13 mouse cellular contexts compared by ENCODE assay signal in genomic region chr13:84058251-84058650, GRCm38 (mm10).
DNase-seq lines count a peak whose midpoint lies in the region; ATAC-seq and TF ChIP-seq lines count a peak whose summit lies in the region.
"Had no signal": no experiment of that assay in that cellular context is flagged by ENCODE, and none has a peak within 500 bp of the region (broad histone marks: within the 10 kb centered on the region; RNA-seq: fewer than 3 reads in every experiment).

No protein-coding gene starts in this region.

- ATAC-seq in forebrain, postnatal 0 days, result no peak
- no peak for ATAC-seq in midbrain, embryonic 12.5 days (ENCODE audit: low FRiP score, low read depth)
- ATAC-seq in erythroid progenitor cell, adult 5-6 weeks (replicated peaks; ENCODE audit: low FRiP score, poor library complexity, severe bottlenecking), result no peak
- no peak for ATAC-seq in heart, embryonic 11.5 days (replicated peaks; ENCODE audit: insufficient number of reproducible peaks, low FRiP score, low TSS enrichment)
- ATAC-seq: inflammation-experienced regulatory T-cells, adult 6 months had no signal

- peak overlapping the region; percentile 96 for H3K27ac ChIP-seq in forebrain, postnatal 0 days (ENCODE audit: low read depth, low read length)
- H3K27ac ChIP-seq in midbrain, embryonic 12.5 days (replicated peaks), result peak overlapping the region; percentile 96
- H3K27ac ChIP-seq in heart, embryonic 11.5 days (ENCODE audit: low read depth, low read length), result no peak overlapping the region
- H3K27ac ChIP-seq: stomach, embryonic 15.5 days had no signal

- no peaks in the 10 kb centered on the region for H3K27me3 ChIP-seq in forebrain, postnatal 0 days (ENCODE audit: insufficient read depth, low read length)
- no peaks in the 10 kb centered on the region for H3K27me3 ChIP-seq in midbrain, embryonic 12.5 days
- H3K27me3 ChIP-seq in heart, embryonic 11.5 days (ENCODE audit: control insufficient read depth, insufficient read depth, low read length), result no peaks in the 10 kb centered on the region
- H3K27me3 ChIP-seq: stomach, embryonic 15.5 days had no signal

- H3K4me2 ChIP-seq in forebrain, postnatal 0 days (ENCODE audit: low read depth), result peak overlapping the region; percentile 44
- H3K4me2 ChIP-seq in midbrain, embryonic 12.5 days (replicated peaks), result peak overlapping the region; percentile 30
- no peak overlapping the region for H3K4me2 ChIP-seq in heart, embryonic 11.5 days
- H3K4me2 ChIP-seq: stomach, embryonic 15.5 days had no signal

- no peaks in the 10 kb centered on the region for H3K9me3 ChIP-seq in forebrain, postnatal 0 days (ENCODE audit: low read length)
- H3K9me3 ChIP-seq in midbrain, embryonic 12.5 days, result no peaks in the 10 kb centered on the region
- no peaks in the 10 kb centered on the region for H3K9me3 ChIP-seq in heart, embryonic 11.5 days (replicated peaks; ENCODE audit: control insufficient read depth, low read length)
- H3K9me3 ChIP-seq: stomach, embryonic 15.5 days had no signal

- H3K9ac ChIP-seq in forebrain, postnatal 0 days, result peak overlapping the region; percentile 60
- H3K9ac ChIP-seq in midbrain, embryonic 12.5 days (replicated peaks), result peak overlapping the region; percentile 39; the same call in 1 of the 2 replicates
- no peak overlapping the region for H3K9ac ChIP-seq in heart, embryonic 11.5 days (ENCODE audit: low read depth, low read length)
- H3K9ac ChIP-seq: stomach, embryonic 15.5 days had no signal

- peaks cover 24% of the 10 kb centered on the region for H3K4me1 ChIP-seq in forebrain, postnatal 0 days (ENCODE audit: insufficient read depth)
- peaks cover 60% of the 10 kb centered on the region for H3K4me1 ChIP-seq in midbrain, embryonic 12.5 days
- no peaks in the 10 kb centered on the region for H3K4me1 ChIP-seq in heart, embryonic 11.5 days (ENCODE audit: control insufficient read depth, insufficient read depth, low read length)
- H3K4me1 ChIP-seq: stomach, embryonic 15.5 days had no signal

- WGBS in forebrain, postnatal 0 days, result 12% methylated on average over 3 of the region's 3 CpGs
- WGBS in midbrain, embryonic 12.5 days, result 33% methylated on average over 3 of the region's 3 CpGs
- WGBS in heart, embryonic 11.5 days (ENCODE audit: insufficient replicate concordance), result 71% methylated on average over 3 of the region's 3 CpGs

- H3K4me3 ChIP-seq in forebrain, postnatal 0 days (ENCODE audit: low read depth, low read length), result peak overlapping the region; percentile 14
- no peak overlapping the region for H3K4me3 ChIP-seq in midbrain, embryonic 12.5 days
- H3K4me3 ChIP-seq in heart, embryonic 11.5 days (ENCODE audit: low read depth, low read length), result no peak overlapping the region
- H3K4me3 ChIP-seq: stomach, embryonic 15.5 days had no signal

- no peak for TF ChIP-seq CTCF in forebrain, postnatal 0 days (IDR thresholded peaks at IDR 0.05; ENCODE audit: low read depth)

- DNase-seq in retina, postnatal 1 day, result peak; percentile 18
- DNase-seq in retina, embryonic 14.5 days (ENCODE audit: low spot score), result no peak
- peak; percentile 82 for DNase-seq in forebrain, postnatal 0 days
- no peak for DNase-seq in embryo, embryonic 9.5 days (ENCODE audit: extremely low spot score)
- DNase-seq: adrenal gland, adult 8-10 months; gastrocnemius, postnatal 25 days; lung, adult 18-20 months; thymus, postnatal 4 days had no signal

- no peaks in the 10 kb centered on the region for H3K36me3 ChIP-seq in forebrain, postnatal 0 days (ENCODE audit: insufficient read depth)
- H3K36me3 ChIP-seq in midbrain, embryonic 12.5 days, result no peaks in the 10 kb centered on the region
- no peaks in the 10 kb centered on the region for H3K36me3 ChIP-seq in heart, embryonic 11.5 days (ENCODE audit: control insufficient read depth, insufficient read depth, low read length)
- H3K36me3 ChIP-seq: stomach, embryonic 15.5 days had no signal

Comparison
In these comparisons a context has a peak if more than half of its experiments do, and no peak if none do; other contexts are left out.
1. DNase-seq: peak in retina, postnatal 1 day (single experiment) and forebrain, postnatal 0 days (single experiment); none in retina, embryonic 14.5 days (single experiment) and embryo, embryonic 9.5 days (single experiment).